Mouse (Mus musculus) olfactory bulb, adult 2 months (tissue): ENCODE results near the gene Hist1h2an.

Source experiments
- CTCF ChIP-seq: fragments of 200-500 bp; IDR thresholded peaks from 2 replicates; pipeline ENCODE4 v1.5.1; 2012; ENCODE audit warnings: low read depth, mild to moderate bottlenecking, low read length, moderate library complexity; ENCODE audit not compliant: insufficient read depth
- POLR2A ChIP-seq: fragments of 200-500 bp; IDR thresholded peaks from 2 replicates; pipeline ENCODE4 v1.6.1; 2012; ENCODE audit warnings: mild to moderate bottlenecking, low read depth, low read length, moderate library complexity; ENCODE audit not compliant: insufficient read depth

- TF ChIP-seq CTCF (no peak), POLR2A (no peak)
Measured at GRCm38 (mm10) chr13:21781021-21781555, 5.9 kb downstream of the Hist1h2an start.
